Mouse (Mus musculus): ENCODE measurements around the gene Bik. TPM values are rescaled to one million over a fixed set of nuclear protein-coding genes. Genes with fewer than 3 reads are reported as not detected.
A peak's percentile ranks its signal among the peaks of the same experiment; 100 is the strongest.

Bik gene
- polyA plus RNA-seq, 1 experiment, result 5.8 TPM

GRCm38 (mm10) chr15:83531961-83532469, 5.4 kb downstream of the Bik start:
- H3K36me3 ChIP-seq (ENCODE audit: control insufficient read depth, insufficient read depth, low read length), result no peaks in the 10 kb centered on the region
- TF ChIP-seq POLR2A (IDR thresholded peaks at IDR 0.05; ENCODE audit: low read depth, low read length) (no peak), CTCF (IDR thresholded peaks at IDR 0.05; ENCODE audit: extremely low read depth, insufficient read length, insufficient replicate concordance, low read depth, low read length) (no peak)
- H3K4me1 ChIP-seq (ENCODE audit: control insufficient read depth, insufficient read depth, insufficient read length, low read length), result peaks cover 17% of the 10 kb centered on the region
- WGBS, result 88% methylated on average over 5 of the region's 5 CpGs
- H3K27ac ChIP-seq (ENCODE audit: insufficient read depth, low read depth, low read length), result no peak overlapping the region
- no peak overlapping the region for H3K4me3 ChIP-seq (ENCODE audit: low read depth, low read length)
- no peaks in the 10 kb centered on the region for H3K27me3 ChIP-seq (ENCODE audit: control insufficient read depth, insufficient read depth, low read length)

GRCm38 (mm10) chr15:83532606-83533005, 5.9 kb downstream of the Bik start:
- H3K36me3 ChIP-seq (ENCODE audit: control insufficient read depth, insufficient read depth, low read length), result no peaks in the 10 kb centered on the region
- H3K4me1 ChIP-seq (ENCODE audit: control insufficient read depth, insufficient read depth, insufficient read length, low read length), result peaks cover 14% of the 10 kb centered on the region
- no peak overlapping the region for H3K27ac ChIP-seq (ENCODE audit: insufficient read depth, low read depth, low read length)
- WGBS, result 84% methylated on average over 7 of the region's 7 CpGs
- no peak overlapping the region for H3K4me3 ChIP-seq (ENCODE audit: low read depth, low read length)
- H3K27me3 ChIP-seq (ENCODE audit: control insufficient read depth, insufficient read depth, low read length), result no peaks in the 10 kb centered on the region
- no peak for TF ChIP-seq POLR2A (IDR thresholded peaks at IDR 0.05; ENCODE audit: low read depth, low read length)
- no peak for TF ChIP-seq CTCF (IDR thresholded peaks at IDR 0.05; ENCODE audit: extremely low read depth, insufficient read length, insufficient replicate concordance, low read depth, low read length)

GRCm38 (mm10) chr15:83534960-83535889, 8.6 kb downstream of the Bik start:
- 23% methylated on average over 17 of the region's 17 CpGs for WGBS
- Histone ChIP-seq H3K27me3 (ENCODE audit: control insufficient read depth, insufficient read depth, low read length) (no peaks in the 10 kb centered on the region), H3K4me1 (ENCODE audit: control insufficient read depth, insufficient read depth, insufficient read length, low read length) (peaks cover 14% of the 10 kb centered on the region), H3K36me3 (ENCODE audit: control insufficient read depth, insufficient read depth, low read length) (no peaks in the 10 kb centered on the region), H3K27ac (ENCODE audit: insufficient read depth, low read depth, low read length) (no peak overlapping the region), H3K4me3 (ENCODE audit: low read depth, low read length) (no peak overlapping the region)
- TF ChIP-seq CTCF (IDR thresholded peaks at IDR 0.05; ENCODE audit: extremely low read depth, insufficient read length, insufficient replicate concordance, low read depth, low read length), result no peak
- TF ChIP-seq POLR2A (IDR thresholded peaks at IDR 0.05; ENCODE audit: low read depth, low read length), result 0 out of 2 replicates have a peak, but pooled peaks have one; percentile 20

GRCm38 (mm10) chr15:83535890-83536231, 9.2 kb downstream of the Bik start:
- Histone ChIP-seq H3K27me3 (ENCODE audit: control insufficient read depth, insufficient read depth, low read length) (no peaks in the 10 kb centered on the region), H3K27ac (ENCODE audit: insufficient read depth, low read depth, low read length) (no peak overlapping the region), H3K4me1 (ENCODE audit: control insufficient read depth, insufficient read depth, insufficient read length, low read length) (peaks cover 14% of the 10 kb centered on the region), H3K4me3 (ENCODE audit: low read depth, low read length) (no peak overlapping the region), H3K36me3 (ENCODE audit: control insufficient read depth, insufficient read depth, low read length) (no peaks in the 10 kb centered on the region)
- 58% methylated on average over 6 of the region's 6 CpGs for WGBS
- TF ChIP-seq CTCF (IDR thresholded peaks at IDR 0.05; ENCODE audit: extremely low read depth, insufficient read length, insufficient replicate concordance, low read depth, low read length) (no peak), POLR2A (IDR thresholded peaks at IDR 0.05; ENCODE audit: low read depth, low read length) (no peak)

GRCm38 (mm10) chr15:83538855-83539254, 12.2 kb downstream of the Bik start:
- Histone ChIP-seq H3K36me3 (ENCODE audit: control insufficient read depth, insufficient read depth, low read length) (no peaks in the 10 kb centered on the region), H3K27ac (ENCODE audit: insufficient read depth, low read depth, low read length) (no peak overlapping the region), H3K4me3 (ENCODE audit: low read depth, low read length) (no peak overlapping the region), H3K4me1 (ENCODE audit: control insufficient read depth, insufficient read depth, insufficient read length, low read length) (peaks cover 14% of the 10 kb centered on the region), H3K27me3 (ENCODE audit: control insufficient read depth, insufficient read depth, low read length) (no peaks in the 10 kb centered on the region)
- WGBS, result 98% methylated on average over 2 of the region's 2 CpGs
- no peak for TF ChIP-seq POLR2A (IDR thresholded peaks at IDR 0.05; ENCODE audit: low read depth, low read length)
- TF ChIP-seq CTCF (IDR thresholded peaks at IDR 0.05; ENCODE audit: extremely low read depth, insufficient read length, insufficient replicate concordance, low read depth, low read length), result no peak

- TF ChIP-seq POLR2A (IDR thresholded peaks at IDR 0.05; ENCODE audit: low read depth, low read length) (no peak), CTCF (IDR thresholded peaks at IDR 0.05; ENCODE audit: extremely low read depth, insufficient read length, insufficient replicate concordance, low read depth, low read length) (no peak)
- H3K27ac ChIP-seq (ENCODE audit: insufficient read depth, low read depth, low read length), result no peak overlapping the region
- no peaks in the 10 kb centered on the region for H3K36me3 ChIP-seq (ENCODE audit: control insufficient read depth, insufficient read depth, low read length)
- 38% methylated on average over 4 of the region's 4 CpGs for WGBS
- H3K4me3 ChIP-seq (ENCODE audit: low read depth, low read length), result no peak overlapping the region
- no peaks in the 10 kb centered on the region for H3K27me3 ChIP-seq (ENCODE audit: control insufficient read depth, insufficient read depth, low read length)
- peaks cover 12% of the 10 kb centered on the region for H3K4me1 ChIP-seq (ENCODE audit: control insufficient read depth, insufficient read depth, insufficient read length, low read length)
These were observed 13.2 kb downstream of the Bik start for GRCm38 (mm10) chr15:83539905-83540304.

GRCm38 (mm10) chr15:83541647-83542287, 15.1 kb downstream of the Bik start:
- no peaks in the 10 kb centered on the region for H3K27me3 ChIP-seq (ENCODE audit: control insufficient read depth, insufficient read depth, low read length)
- H3K4me1 ChIP-seq (ENCODE audit: control insufficient read depth, insufficient read depth, insufficient read length, low read length), result no peaks in the 10 kb centered on the region
- TF ChIP-seq POLR2A (IDR thresholded peaks at IDR 0.05; ENCODE audit: low read depth, low read length) (no peak), CTCF (IDR thresholded peaks at IDR 0.05; ENCODE audit: extremely low read depth, insufficient read length, insufficient replicate concordance, low read depth, low read length) (no peak)
- H3K4me3 ChIP-seq (ENCODE audit: low read depth, low read length), result no peak overlapping the region
- no peak overlapping the region for H3K27ac ChIP-seq (ENCODE audit: insufficient read depth, low read depth, low read length)
- peaks cover 3% of the 10 kb centered on the region for H3K36me3 ChIP-seq (ENCODE audit: control insufficient read depth, insufficient read depth, low read length)
- WGBS, result 65% methylated on average over 9 of the region's 9 CpGs

Data from small intestine, adult 2 months (tissue).